Mouse (Mus musculus) megakaryocyte, embryonic 14.5 days (primary cell): ENCODE measurements around the gene Tnfaip8l1.

Experiments
- FLI1 ChIP-seq: IDR thresholded peaks from 2 replicates; pipeline ENCODE4 v1.6.1; 2012; ENCODE audit warnings: low read length, inconsistent platforms, mixed read lengths
- GATA1 ChIP-seq: IDR thresholded peaks from 3 replicates; pipeline ENCODE4 v1.6.1; 2012; ENCODE audit warnings: mixed read lengths, low read length, inconsistent platforms, borderline replicate concordance

DNA sequence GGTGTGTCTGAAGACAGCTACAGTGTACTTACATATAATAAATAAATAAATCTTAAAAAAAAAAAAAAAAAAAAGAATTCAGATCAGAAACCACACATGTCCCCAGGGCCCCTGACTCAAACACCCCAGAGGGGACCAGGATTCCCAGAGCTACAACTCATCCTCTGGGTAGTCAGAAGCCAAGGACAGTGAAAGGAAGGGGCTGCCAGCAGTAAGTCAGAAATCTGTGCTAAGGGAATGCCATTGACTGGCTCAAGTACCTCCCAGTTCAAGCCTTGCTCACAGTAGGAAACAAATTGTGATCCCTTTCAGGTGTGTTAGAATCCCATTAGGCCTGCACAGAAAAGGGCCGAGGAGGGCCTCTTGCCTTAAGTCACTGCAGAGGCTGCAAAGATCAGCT, 52.0 kb downstream of the Tnfaip8l1 start:
- no peak for TF ChIP-seq GATA1
- no peak for TF ChIP-seq FLI1
